ENCODE assay signal across 10 mouse cellular contexts in the genomic region with DNA sequence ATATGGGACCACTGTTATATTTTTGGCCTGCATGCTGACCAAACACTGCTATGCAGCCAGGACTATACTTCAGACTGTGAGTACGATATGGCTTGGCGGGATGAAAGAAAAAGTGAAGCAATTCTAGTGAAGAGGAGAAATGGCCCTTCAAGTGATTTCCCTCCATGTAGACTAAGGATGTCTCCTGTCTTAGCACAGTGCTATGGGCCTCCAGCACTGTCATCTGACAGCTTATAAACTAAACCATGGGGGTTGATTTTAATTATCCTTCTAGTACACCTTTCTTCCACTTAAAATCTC. TPM values are rescaled to one million over a fixed set of nuclear protein-coding genes. Genes with fewer than 3 reads are reported as not detected.
DNase-seq lines count a peak whose midpoint lies in the region; ATAC-seq lines count a peak whose summit lies in the region.
"Had no signal": no experiment of that assay in that cellular context is flagged by ENCODE, and none has a peak within 500 bp of the region (broad histone marks: within the 10 kb centered on the region; RNA-seq: fewer than 3 reads in every experiment).

No protein-coding gene starts in this region.

- H3K36me3 ChIP-seq in heart, embryonic 14.5 days (ENCODE audit: control insufficient read depth, insufficient read depth, low read length), result peaks cover 27% of the 10 kb centered on the region
- H3K36me3 ChIP-seq in limb, embryonic 13.5 days, result peaks cover 20% of the 10 kb centered on the region

- DNase-seq in heart, postnatal 36 days, result no peak
- peak; percentile 20 for DNase-seq in testis, postnatal 10 days (ENCODE audit: low spot score)
- DNase-seq in testis, postnatal 14 days (ENCODE audit: low spot score), result no peak
- no peak for DNase-seq in gastrocnemius, postnatal 14 days
- no peak for DNase-seq in retina, postnatal 1 day
- DNase-seq in spleen, postnatal 36 days (ENCODE audit: low spot score in 2 of 2), result no peak
- DNase-seq: adrenal gland, postnatal 10 days had no signal

- H3K4me2 ChIP-seq in heart, embryonic 14.5 days (ENCODE audit: low read length), result peak overlapping the region; percentile 85
- H3K4me2 ChIP-seq in limb, embryonic 13.5 days (replicated peaks), result peak overlapping the region; percentile 84

- no peak overlapping the region for H3K27ac ChIP-seq in heart, embryonic 14.5 days (replicated peaks in 1 of 2; ENCODE audit: control insufficient read depth in 1 of 2, insufficient read depth in 1 of 2, low read depth in 2 of 2, low read length in 2 of 2)
- no peak overlapping the region for H3K27ac ChIP-seq in limb, embryonic 13.5 days

- no peaks in the 10 kb centered on the region for H3K27me3 ChIP-seq in heart, embryonic 14.5 days (ENCODE audit: control insufficient read depth, insufficient read depth, low read length)
- H3K27me3 ChIP-seq in limb, embryonic 13.5 days, result no peaks in the 10 kb centered on the region

- H3K9ac ChIP-seq in heart, embryonic 14.5 days (ENCODE audit: low read length), result peak overlapping the region; percentile 87
- peak overlapping the region; percentile 86; the same call in 1 of the 2 replicates for H3K9ac ChIP-seq in limb, embryonic 13.5 days

- 85% methylated on average over 2 of the region's 2 CpGs for WGBS in heart, embryonic 14.5 days
- 90% methylated on average over 2 of the region's 2 CpGs for WGBS in limb, embryonic 13.5 days

- H3K9me3 ChIP-seq in heart, embryonic 14.5 days (ENCODE audit: control insufficient read depth, low read length), result 0 out of 2 replicates have a peak, but pooled peaks cover under 1% of the 10 kb centered on the region
- H3K9me3 ChIP-seq in limb, embryonic 13.5 days, result no peaks in the 10 kb centered on the region

- peak overlapping the region in 1 of 2 experiments; percentile 82; a peak in 2 of 4 replicates for H3K4me3 ChIP-seq in heart, embryonic 14.5 days (ENCODE audit: control insufficient read depth in 1 of 2, insufficient read depth in 1 of 2, low read depth in 1 of 2, low read length in 2 of 2)
- peak overlapping the region; percentile 88 for H3K4me3 ChIP-seq in limb, embryonic 13.5 days

- intact Hi-C loops in heart, postnatal 36 days (cut with DNase I), result loop anchor here (5.0 kb wide), 1 partner anchor 261 kb away; no protein-coding TSS in a partner anchor
- intact Hi-C loops in gastrocnemius, postnatal 14 days (cut with DNase I; ENCODE audit: low total_unique reads), result no loop called here

- H3K4me1 ChIP-seq in heart, embryonic 14.5 days (ENCODE audit: control insufficient read depth in 2 of 2, insufficient read depth in 2 of 2, low read length in 2 of 2), result peaks cover 3 to 14% of the 10 kb centered on the region in 2 experiments
- H3K4me1 ChIP-seq in limb, embryonic 13.5 days, result peaks cover 19% of the 10 kb centered on the region

- ATAC-seq in heart, embryonic 14.5 days (ENCODE audit: insufficient number of reproducible peaks, insufficient read depth, low FRiP score, low read depth), result no peak
- ATAC-seq in limb, embryonic 13.5 days (ENCODE audit: low FRiP score, low read depth), result no peak
- ATAC-seq: CD4-positive, CD25-positive, alpha-beta regulatory T cell, adult 4 months had no signal

RNA-seq across cellular contexts. Expression of a gene that starts 1.4 kb away (rescaled TPM):
- 41.0 and 42.5 TPM in 2 replicates for polyA plus RNA-seq in heart, embryonic 14.5 days (2014; fragmentation: Nextera tagmentation; extraction: Ambion mirVana)
- total RNA-seq in heart, postnatal 36 days (2021), result 1 to 10 TPM; 6.6 to 9.0 TPM
- 68.9 and 71.2 TPM in 2 replicates for polyA plus RNA-seq in limb, embryonic 13.5 days (2015; fragmentation: Nextera tagmentation; extraction: Ambion mirVana)
- 1 to 10 TPM; 7.0 to 7.6 TPM for total RNA-seq in gastrocnemius, postnatal 14 days (2021)

RNA-seq across cellular contexts. Expression of a gene that starts 45.0 kb away (rescaled TPM):
- polyA plus RNA-seq in heart, embryonic 14.5 days (2014; fragmentation: Nextera tagmentation; extraction: Ambion mirVana), result 5.9 and 7.7 TPM in 2 replicates
- total RNA-seq in heart, postnatal 36 days (2021), result 1 to 10 TPM; 6.4 to 8.8 TPM
- 42.4 and 44.3 TPM in 2 replicates for polyA plus RNA-seq in limb, embryonic 13.5 days (2015; fragmentation: Nextera tagmentation; extraction: Ambion mirVana)
- total RNA-seq in gastrocnemius, postnatal 14 days (2021), result 1 to 10 TPM; 5.2 to 6.1 TPM

RNA-seq across cellular contexts. Expression of a gene that starts 54.7 kb away (rescaled TPM):
- polyA plus RNA-seq in heart, embryonic 14.5 days (2014; fragmentation: Nextera tagmentation; extraction: Ambion mirVana), result 133 and 143 TPM in 2 replicates
- total RNA-seq in heart, postnatal 36 days (2021), result 10 to 100 TPM; 50.7 to 63.9 TPM
- polyA plus RNA-seq in limb, embryonic 13.5 days (2015; fragmentation: Nextera tagmentation; extraction: Ambion mirVana), result 173 and 176 TPM in 2 replicates
- total RNA-seq in gastrocnemius, postnatal 14 days (2021), result 10 to 100 TPM; 29.5 to 36.0 TPM
